Mouse (Mus musculus): ENCODE data around the gene Gpx1. TPM values are rescaled to one million over a fixed set of nuclear protein-coding genes. Genes with fewer than 3 reads are reported as not detected.

Gene Gpx1
- 197 and 287 TPM in 2 replicates for polyA plus RNA-seq (2012; ENCODE audit: low replicate concordance)

DNA sequence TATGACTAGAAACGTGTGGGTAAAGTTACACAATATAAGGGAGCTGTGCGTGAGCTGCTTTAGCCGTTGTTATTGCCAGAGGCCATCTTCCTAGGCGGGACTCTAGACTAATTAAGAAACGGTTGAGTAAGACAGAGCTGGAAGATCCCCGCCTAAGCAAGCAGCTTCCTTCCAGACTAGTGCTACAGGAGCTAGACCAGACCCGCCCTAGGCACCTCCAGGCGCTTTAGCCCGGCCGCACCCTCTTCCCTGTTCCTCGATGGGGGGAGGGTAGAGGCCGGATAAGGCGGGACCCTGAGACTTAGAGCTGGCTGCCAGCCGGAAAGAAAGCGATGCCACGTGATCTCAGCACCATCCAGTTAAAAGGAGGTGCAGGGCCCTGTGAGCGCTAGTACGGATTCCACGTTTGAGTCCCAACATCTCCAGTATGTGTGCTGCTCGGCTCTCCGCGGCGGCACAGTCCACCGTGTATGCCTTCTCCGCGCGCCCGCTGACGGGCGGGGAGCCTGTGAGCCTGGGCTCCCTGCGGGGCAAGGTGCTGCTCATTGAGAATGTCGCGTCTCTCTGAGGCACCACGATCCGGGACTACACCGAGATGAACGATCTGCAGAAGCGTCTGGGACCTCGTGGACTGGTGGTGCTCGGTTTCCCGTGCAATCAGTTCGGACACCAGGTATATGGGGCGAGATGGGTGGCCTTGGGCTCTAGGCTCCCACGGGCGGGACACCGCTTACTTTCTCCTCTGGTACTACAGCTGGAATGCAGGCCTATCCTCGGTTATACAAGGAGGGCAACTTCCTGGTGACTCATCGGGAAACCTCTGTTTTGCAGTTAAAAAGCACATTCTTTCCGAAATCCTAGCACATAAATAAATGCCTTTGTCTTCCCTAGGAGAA is at the start of gene Gpx1:
Gene Gpx1, plus strand, starts transcription at position 18 of the 896 bp plus-strand sequence.

GRCm38 (mm10) chr9:108290016-108290750 is 48.5 kb upstream of the Gpx1 start, which contains the start of gene Nicn1:
Gene Nicn1 (plus strand): TSS chr9:108290429.

DNA sequence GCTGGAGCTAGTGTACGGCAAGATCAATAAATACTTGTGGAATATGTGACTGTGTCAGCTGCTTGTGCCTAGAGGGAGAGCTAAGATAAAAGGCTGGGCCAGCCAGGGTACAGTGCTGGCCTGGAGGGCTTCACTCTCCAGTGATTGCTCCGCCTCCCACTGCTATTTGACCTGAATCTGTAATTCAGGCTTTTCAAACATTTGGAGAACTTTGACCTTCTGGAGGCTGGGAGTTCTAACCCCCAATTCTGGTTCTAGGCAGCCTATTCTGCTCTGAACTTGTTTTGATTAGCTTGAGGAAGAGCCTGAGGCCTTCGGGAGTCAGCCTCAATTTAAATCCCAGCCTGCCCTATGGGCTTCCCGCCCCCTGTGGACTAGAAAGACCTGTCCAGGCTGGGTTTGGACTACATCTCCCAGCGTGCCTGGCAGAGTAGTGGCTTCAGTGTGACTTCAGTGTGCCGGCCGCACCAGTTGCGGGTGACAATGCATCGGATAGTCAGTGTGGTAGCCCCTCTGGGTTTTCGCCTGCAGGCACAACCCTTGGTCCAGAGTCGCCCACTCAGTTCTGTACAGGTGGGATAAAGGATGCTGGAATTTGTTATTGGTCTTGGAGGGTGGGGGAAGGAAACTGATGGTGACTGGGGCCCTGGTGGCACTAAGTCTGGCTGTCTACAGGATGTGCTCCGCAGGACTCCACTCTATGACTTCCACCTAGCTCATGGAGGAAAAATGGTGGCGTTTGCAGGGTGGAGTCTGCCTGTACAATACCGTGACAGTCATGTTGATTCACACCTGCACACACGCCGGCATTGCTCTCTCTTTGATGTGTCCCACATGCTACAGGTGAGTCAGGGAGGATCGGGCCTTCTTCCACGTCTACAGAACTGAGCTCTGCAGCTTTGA is 42.0 kb upstream of the Gpx1 start, which contains the start of gene Amt:
Gene Amt, plus strand, starts transcription at position 401 of the 903 bp plus-strand sequence.

GRCm38 (mm10) chr9:108305629-108306520 is 32.8 kb upstream of the Gpx1 start, which contains the start of the genes Rhoa and Tcta:
Gene Rhoa (plus strand): TSS chr9:108306129.
Gene Tcta (minus strand): TSS chr9:108306160.

DNA sequence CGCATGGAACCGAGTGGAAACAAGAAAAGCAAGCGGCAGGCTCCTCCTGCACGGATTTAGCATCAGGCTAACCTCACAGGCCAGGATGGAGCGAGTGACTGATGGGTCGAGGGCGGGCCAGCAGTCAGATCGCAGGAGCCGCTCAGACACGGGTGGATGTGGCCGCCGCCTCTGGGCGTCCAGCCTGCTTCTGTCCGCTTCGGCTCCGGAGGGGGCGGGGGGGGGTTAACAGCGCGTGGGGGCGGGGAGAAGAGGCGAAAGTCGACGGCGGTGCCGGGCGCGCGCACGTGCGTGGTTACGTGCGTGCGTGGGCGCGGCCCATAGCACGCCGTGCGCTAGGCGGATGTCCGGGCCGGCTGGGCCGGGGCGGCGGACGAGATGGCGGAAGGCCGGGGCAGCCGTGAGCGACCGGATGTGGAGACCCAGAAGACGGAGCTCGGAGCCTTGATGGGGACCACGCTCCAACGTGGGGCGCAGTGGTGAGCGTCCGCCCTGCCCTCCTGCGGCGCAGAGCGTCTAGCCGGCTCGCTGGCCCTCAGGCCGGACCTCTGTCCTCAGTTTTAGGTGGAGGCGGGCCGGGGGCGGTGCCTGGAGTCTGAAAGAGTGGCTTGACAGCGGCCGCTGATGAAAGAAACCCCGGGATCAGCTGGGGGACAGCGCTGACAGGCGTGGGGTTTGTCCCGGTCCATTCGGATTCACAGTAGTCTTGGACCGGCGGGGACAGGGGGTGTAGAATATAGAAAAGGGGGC is 9.0 kb downstream of the Gpx1 start, which contains the start of gene Usp4:
Gene Usp4, plus strand, starts transcription at position 314 of the 750 bp plus-strand sequence.

Other genes with a start within 250 kb of the Gpx1 start
- gene Apeh, start 244.3 kb upstream of the Gpx1 start, polyA plus RNA-seq (2012; ENCODE audit: low replicate concordance), result 69.6 and 170 TPM in 2 replicates
- gene Bsn, start 148.5 kb upstream of the Gpx1 start, polyA plus RNA-seq (2012; ENCODE audit: low replicate concordance), result 1.0 and 3.3 TPM in 2 replicates
- 10.5 and 13.6 TPM in 2 replicates for gene Dag1, start 74.9 kb upstream of the Gpx1 start, polyA plus RNA-seq (2012; ENCODE audit: low replicate concordance)
- 0.14 TPM in 2 replicates for gene Nicn1, start 48.5 kb upstream of the Gpx1 start, polyA plus RNA-seq (2012; ENCODE audit: low replicate concordance)
- gene Amt, start 42.0 kb upstream of the Gpx1 start, polyA plus RNA-seq (2012; ENCODE audit: low replicate concordance), result not detected in 2 replicates
- 53.2 and 101 TPM in 2 replicates for gene Rhoa, start 32.8 kb upstream of the Gpx1 start, polyA plus RNA-seq (2012; ENCODE audit: low replicate concordance)
- 1.6 and 3.6 TPM in 2 replicates for gene Tcta, start 32.7 kb upstream of the Gpx1 start, polyA plus RNA-seq (2012; ENCODE audit: low replicate concordance)
- 10.2 and 101 TPM in 2 replicates for gene Usp4, start 8.9 kb downstream of the Gpx1 start, polyA plus RNA-seq (2012; ENCODE audit: low replicate concordance)
- gene 1700102P08Rik, start 53.9 kb downstream of the Gpx1 start, polyA plus RNA-seq (2012; ENCODE audit: low replicate concordance), result 4.5 and 5.6 TPM in 2 replicates
- gene Ccdc36, start 89.6 kb downstream of the Gpx1 start, polyA plus RNA-seq (2012; ENCODE audit: low replicate concordance), result 0.08 TPM in 1 of 2 replicates, not detected in the other
- not detected in 2 replicates for gene BC048562, start 97.6 kb downstream of the Gpx1 start, polyA plus RNA-seq (2012; ENCODE audit: low replicate concordance)
- gene Ccdc71, start 121.6 kb downstream of the Gpx1 start, polyA plus RNA-seq (2012; ENCODE audit: low replicate concordance), result 9.8 and 21.0 TPM in 2 replicates
- 52.5 and 54.2 TPM in 2 replicates for gene Klhdc8b, start 122.7 kb downstream of the Gpx1 start, polyA plus RNA-seq (2012; ENCODE audit: low replicate concordance)
- gene Lamb2, start 140.8 kb downstream of the Gpx1 start, polyA plus RNA-seq (2012; ENCODE audit: low replicate concordance), result 1.3 and 3.0 TPM in 2 replicates
- 106 and 149 TPM in 2 replicates for gene Usp19, start 151.7 kb downstream of the Gpx1 start, polyA plus RNA-seq (2012; ENCODE audit: low replicate concordance)
- 32.3 and 117 TPM in 2 replicates for gene Qars, start 168.8 kb downstream of the Gpx1 start, polyA plus RNA-seq (2012; ENCODE audit: low replicate concordance)
- 36.4 and 112 TPM in 2 replicates for gene Qrich1, start 177.9 kb downstream of the Gpx1 start, polyA plus RNA-seq (2012; ENCODE audit: low replicate concordance)
- gene Impdh2, start 221.4 kb downstream of the Gpx1 start, polyA plus RNA-seq (2012; ENCODE audit: low replicate concordance), result 46.8 and 263 TPM in 2 replicates
- 5.1 and 19.2 TPM in 2 replicates for gene Ndufaf3, start 228.5 kb downstream of the Gpx1 start, polyA plus RNA-seq (2012; ENCODE audit: low replicate concordance)
- gene Dalrd3, start 231.0 kb downstream of the Gpx1 start, polyA plus RNA-seq (2012; ENCODE audit: low replicate concordance), result 182 and 245 TPM in 2 replicates
- gene Wdr6, start 239.8 kb downstream of the Gpx1 start, polyA plus RNA-seq (2012; ENCODE audit: low replicate concordance), result 5.5 and 18.8 TPM in 2 replicates